Mouse (Mus musculus): ENCODE data around the gene Sftpd. TPM values are rescaled to one million over a fixed set of nuclear protein-coding genes. Genes with fewer than 3 reads are reported as not detected.

Gene Sftpd
- polyA plus RNA-seq, 1 experiment from 2014 or later, result not detected

DNA sequence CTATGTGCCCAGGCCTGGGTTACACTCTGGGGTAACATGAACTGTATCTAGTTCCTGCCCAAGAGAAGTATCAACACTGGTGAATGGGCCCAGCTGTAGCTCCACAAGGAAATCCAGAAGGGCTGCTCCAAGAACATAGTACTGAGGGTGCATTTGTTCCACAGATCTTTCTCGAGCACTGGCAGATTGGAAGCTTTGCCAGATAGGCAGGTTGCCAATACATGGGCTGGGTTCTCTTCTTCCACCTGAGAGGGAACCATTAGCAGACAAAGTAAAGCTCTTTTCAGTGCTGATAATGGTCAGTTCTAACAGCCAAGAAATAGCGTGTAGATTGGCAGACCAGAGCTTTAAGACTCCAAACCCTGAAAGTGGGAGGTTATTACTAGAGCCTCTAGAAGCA lies 37.6 kb downstream of the Sftpd start:
- Histone ChIP-seq H3K9me3 (no peaks in the 10 kb centered on the region), H3K36me3 (no peaks in the 10 kb centered on the region), H3K27ac (replicated peaks) (no peak overlapping the region), H3K4me2 (no peak overlapping the region), H3K4me1 (0 out of 2 replicates have a peak, but pooled peaks cover 4% of the 10 kb centered on the region), H3K9ac (no peak overlapping the region), H3K27me3 (replicated peaks) (no peaks in the 10 kb centered on the region), H3K4me3 (no peak overlapping the region)
- no peak for ATAC-seq (ENCODE audit: extremely low read depth, insufficient number of reproducible peaks, low FRiP score, low TSS enrichment)
- WGBS, result 40% methylated on average over 2 of the region's 2 CpGs

GRCm38 (mm10) chr14:41146922-41147321 lies 38.0 kb downstream of the Sftpd start:
- H3K27ac ChIP-seq (replicated peaks), result no peak overlapping the region
- no peak overlapping the region for H3K4me2 ChIP-seq
- H3K27me3 ChIP-seq (replicated peaks), result no peaks in the 10 kb centered on the region
- H3K9me3 ChIP-seq, result no peaks in the 10 kb centered on the region
- H3K4me1 ChIP-seq, result 0 out of 2 replicates have a peak, but pooled peaks cover 4% of the 10 kb centered on the region
- no peak overlapping the region for H3K9ac ChIP-seq
- H3K36me3 ChIP-seq, result no peaks in the 10 kb centered on the region
- no peak for ATAC-seq (ENCODE audit: extremely low read depth, insufficient number of reproducible peaks, low FRiP score, low TSS enrichment)
- WGBS, result 66% methylated on average over 3 of the region's 3 CpGs
- no peak overlapping the region for H3K4me3 ChIP-seq

- Histone ChIP-seq H3K4me1 (0 out of 2 replicates have a peak, but pooled peaks cover 4% of the 10 kb centered on the region), H3K9me3 (no peaks in the 10 kb centered on the region), H3K9ac (no peak overlapping the region), H3K4me3 (no peak overlapping the region), H3K27me3 (replicated peaks) (no peaks in the 10 kb centered on the region), H3K27ac (replicated peaks) (no peak overlapping the region), H3K4me2 (no peak overlapping the region), H3K36me3 (no peaks in the 10 kb centered on the region)
- 51% methylated on average over 6 of the region's 6 CpGs for WGBS
- no peak for ATAC-seq (ENCODE audit: extremely low read depth, insufficient number of reproducible peaks, low FRiP score, low TSS enrichment)
These were observed 38.9 kb downstream of the Sftpd start for GRCm38 (mm10) chr14:41146035-41146434.

- Histone ChIP-seq H3K27ac (replicated peaks) (no peak overlapping the region), H3K4me2 (no peak overlapping the region), H3K4me1 (no peaks in the 10 kb centered on the region), H3K27me3 (replicated peaks) (no peaks in the 10 kb centered on the region), H3K9ac (no peak overlapping the region), H3K36me3 (no peaks in the 10 kb centered on the region), H3K4me3 (no peak overlapping the region), H3K9me3 (no peaks in the 10 kb centered on the region)
- ATAC-seq (ENCODE audit: extremely low read depth, insufficient number of reproducible peaks, low FRiP score, low TSS enrichment), result no peak
- WGBS, result 87% methylated on average over 1 of the region's 1 CpGs
These were observed 44.3 kb downstream of the Sftpd start for GRCm38 (mm10) chr14:41140686-41141085.

DNA sequence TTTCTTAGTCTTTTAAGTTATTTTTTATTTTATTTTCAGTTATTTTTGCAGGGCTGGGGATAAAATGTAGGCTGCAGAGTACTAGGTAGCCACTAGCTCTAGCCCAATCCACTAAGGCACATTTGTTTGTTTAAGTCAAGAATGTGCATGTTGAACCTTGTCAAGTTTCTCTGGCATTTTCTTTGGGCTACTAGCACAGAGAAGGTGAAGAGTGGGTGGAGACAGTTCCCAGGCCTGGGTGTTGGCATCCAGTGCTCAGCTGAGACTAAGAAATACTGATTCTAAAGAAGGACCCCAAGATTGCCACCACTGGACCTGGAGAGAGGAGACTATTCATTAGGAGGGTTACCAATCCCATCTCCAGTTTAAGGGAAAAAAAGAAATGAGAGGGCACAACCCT lies 47.9 kb downstream of the Sftpd start:
- H3K27me3 ChIP-seq (replicated peaks), result no peaks in the 10 kb centered on the region
- no peak overlapping the region for H3K4me3 ChIP-seq
- no peaks in the 10 kb centered on the region for H3K36me3 ChIP-seq
- H3K9ac ChIP-seq, result no peak overlapping the region
- no peak overlapping the region for H3K4me2 ChIP-seq
- H3K27ac ChIP-seq (replicated peaks), result no peak overlapping the region
- no peak for ATAC-seq (ENCODE audit: extremely low read depth, insufficient number of reproducible peaks, low FRiP score, low TSS enrichment)
- no peaks in the 10 kb centered on the region for H3K4me1 ChIP-seq
- no peaks in the 10 kb centered on the region for H3K9me3 ChIP-seq

GRCm38 (mm10) chr14:41131540-41131939 lies 53.4 kb downstream of the Sftpd start, which contains the start of gene Sftpa1:
Sftpa1 (plus strand) TSS chr14:41131782.
- Histone ChIP-seq H3K4me3 (no peak within 1 kb of the TSS), H3K36me3 (no peaks in the 10 kb centered on the region), H3K9me3 (no peaks in the 10 kb centered on the region), H3K4me2 (no peak within 1 kb of the TSS), H3K9ac (no peak within 1 kb of the TSS), H3K27ac (replicated peaks) (no peak within 1 kb of the TSS), H3K27me3 (replicated peaks) (no peaks in the 10 kb centered on the region), H3K4me1 (peaks cover 3% of the 10 kb centered on the region; the same call in 1 of the 2 replicates)
- ATAC-seq (ENCODE audit: extremely low read depth, insufficient number of reproducible peaks, low FRiP score, low TSS enrichment), result no peak
- WGBS, result 42% methylated on average over 7 of the region's 7 CpGs

GRCm38 (mm10) chr14:41127997-41128396 lies 57.0 kb downstream of the Sftpd start:
- H3K27ac ChIP-seq (replicated peaks), result no peak overlapping the region
- ATAC-seq (ENCODE audit: extremely low read depth, insufficient number of reproducible peaks, low FRiP score, low TSS enrichment), result no peak
- H3K4me1 ChIP-seq, result peaks cover 3% of the 10 kb centered on the region; the same call in 1 of the 2 replicates
- H3K36me3 ChIP-seq, result no peaks in the 10 kb centered on the region
- H3K9me3 ChIP-seq, result no peaks in the 10 kb centered on the region
- 18% methylated on average over 4 of the region's 4 CpGs for WGBS
- no peaks in the 10 kb centered on the region for H3K27me3 ChIP-seq (replicated peaks)
- no peak overlapping the region for H3K9ac ChIP-seq
- no peak overlapping the region for H3K4me2 ChIP-seq
- no peak overlapping the region for H3K4me3 ChIP-seq

- WGBS, result 76% methylated on average over 5 of the region's 5 CpGs
- Histone ChIP-seq H3K9me3 (no peaks in the 10 kb centered on the region), H3K4me1 (no peaks in the 10 kb centered on the region), H3K4me2 (no peak overlapping the region), H3K27ac (replicated peaks) (no peak overlapping the region), H3K27me3 (replicated peaks) (no peaks in the 10 kb centered on the region), H3K9ac (no peak overlapping the region), H3K36me3 (no peaks in the 10 kb centered on the region), H3K4me3 (no peak overlapping the region)
- ATAC-seq (ENCODE audit: extremely low read depth, insufficient number of reproducible peaks, low FRiP score, low TSS enrichment), result no peak
These were observed 60.3 kb downstream of the Sftpd start for GRCm38 (mm10) chr14:41124683-41125082.

Other genes with a start within 250 kb of the Sftpd start
- gene Tspan14, start 218.3 kb downstream of the Sftpd start, polyA plus RNA-seq (2015; fragmentation: Nextera tagmentation; extraction: Ambion mirVana), result 40.8 and 42.0 TPM in 2 replicates
- 48.6 and 50.4 TPM in 2 replicates for gene Fam213a, start 171.4 kb downstream of the Sftpd start, polyA plus RNA-seq (2015; fragmentation: Nextera tagmentation; extraction: Ambion mirVana)
- 0.24 and 0.49 TPM in 2 replicates for gene Dydc2, start 115.9 kb downstream of the Sftpd start, polyA plus RNA-seq (2015; fragmentation: Nextera tagmentation; extraction: Ambion mirVana)
- not detected in 2 replicates for gene Dydc1, start 112.2 kb downstream of the Sftpd start, polyA plus RNA-seq (2015; fragmentation: Nextera tagmentation; extraction: Ambion mirVana)
- 0.31 and 0.50 TPM in 2 replicates for gene Mat1a, start 80.1 kb downstream of the Sftpd start, polyA plus RNA-seq (2015; fragmentation: Nextera tagmentation; extraction: Ambion mirVana)
- gene Sftpa1, start 53.4 kb downstream of the Sftpd start, polyA plus RNA-seq (2015; fragmentation: Nextera tagmentation; extraction: Ambion mirVana), result 0.71 and 1.3 TPM in 2 replicates
- 0.64 TPM in 1 of 2 replicates, not detected in the other for gene Mbl1, start 33.7 kb downstream of the Sftpd start, polyA plus RNA-seq (2015; fragmentation: Nextera tagmentation; extraction: Ambion mirVana)
- gene Gm2832, start 93.7 kb upstream of the Sftpd start, polyA plus RNA-seq (2015; fragmentation: Nextera tagmentation; extraction: Ambion mirVana), result not detected in 2 replicates
- not detected in 2 replicates for gene Gm5798, start 163.5 kb upstream of the Sftpd start, polyA plus RNA-seq (2015; fragmentation: Nextera tagmentation; extraction: Ambion mirVana)
- gene Gm7945, start 201.2 kb upstream of the Sftpd start, polyA plus RNA-seq (2015; fragmentation: Nextera tagmentation; extraction: Ambion mirVana), result not detected in 2 replicates
- not detected in 2 replicates for gene Gm6482, start 223.1 kb upstream of the Sftpd start, polyA plus RNA-seq (2015; fragmentation: Nextera tagmentation; extraction: Ambion mirVana)

Data from heart, embryonic 13.5 days (tissue).